Comparison of ENCODE assay signal across 17 mouse cellular contexts in the genomic region with DNA sequence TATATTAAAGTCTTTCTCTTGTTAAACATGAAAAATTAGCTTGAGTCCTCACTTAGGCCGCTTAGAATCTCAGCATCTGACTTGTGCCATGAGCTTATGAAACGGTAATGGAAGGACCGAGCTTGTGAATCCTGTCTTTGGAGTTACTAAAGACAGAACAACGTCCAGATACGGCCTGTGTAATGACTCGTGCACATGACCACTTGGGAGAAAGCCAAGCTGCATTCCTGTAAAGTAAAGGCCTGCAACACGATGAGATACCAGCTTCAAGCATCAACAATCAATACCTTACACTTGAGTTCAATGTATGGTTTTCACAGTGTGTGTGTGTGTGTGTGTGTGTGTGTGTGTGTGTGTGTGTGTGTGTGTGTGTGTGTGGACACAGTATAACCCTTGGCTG.
"Had no signal": no experiment of that assay in that cellular context is flagged by ENCODE, and none has a peak within 500 bp of the region (broad histone marks: within the 10 kb centered on the region; RNA-seq: fewer than 3 reads in every experiment).

No protein-coding gene starts in this region.

- H3K4me2 ChIP-seq: lung, embryonic 15.5 days; midbrain, embryonic 11.5 days; midbrain, embryonic 13.5 days; neural tube, embryonic 13.5 days; neural tube, embryonic 15.5 days had no signal

- H3K27me3 ChIP-seq: lung, embryonic 15.5 days; midbrain, embryonic 13.5 days; neural tube, embryonic 13.5 days; neural tube, embryonic 15.5 days had no signal

- H3K9ac ChIP-seq: liver, postnatal 0 days; lung, embryonic 15.5 days; midbrain, embryonic 13.5 days; neural tube, embryonic 13.5 days; neural tube, embryonic 15.5 days had no signal

- H3K27ac ChIP-seq: lung, embryonic 15.5 days; midbrain, embryonic 13.5 days; neural tube, embryonic 13.5 days; neural tube, embryonic 15.5 days had no signal

- ATAC-seq: liver, postnatal 0 days; lung, postnatal 0 days; midbrain, embryonic 13.5 days; midbrain, embryonic 16.5 days had no signal

- H3K9me3 ChIP-seq: lung, embryonic 15.5 days; midbrain, embryonic 13.5 days; neural tube, embryonic 13.5 days; neural tube, embryonic 15.5 days had no signal

- H3K4me3 ChIP-seq: lung, embryonic 15.5 days; megakaryocyte, embryonic 14.5 days; midbrain, embryonic 13.5 days; myocyte; neural tube, embryonic 13.5 days; neural tube, embryonic 15.5 days had no signal

- DNase-seq: liver, postnatal 0 days; lung, adult 2 months; lung, postnatal 14 days; lung, postnatal 36 days; right cerebral cortex, postnatal 14 days; thymus, adult 2 months; thymus, postnatal 25 days; thymus, postnatal 4 days had no signal

- H3K36me3 ChIP-seq: lung, embryonic 15.5 days; midbrain, embryonic 13.5 days; neural tube, embryonic 13.5 days; neural tube, embryonic 15.5 days had no signal

- H3K4me1 ChIP-seq: midbrain, embryonic 13.5 days; neural tube, embryonic 13.5 days; neural tube, embryonic 15.5 days had no signal
